Mouse (Mus musculus): ENCODE results near the gene Taf4.

Gene Taf4

GRCm38 (mm10) chr2:179867669-179868068 is 108.8 kb downstream of the Taf4 start:
- in situ Hi-C loops (cut with MboI, MseI): no loop called here

DNA sequence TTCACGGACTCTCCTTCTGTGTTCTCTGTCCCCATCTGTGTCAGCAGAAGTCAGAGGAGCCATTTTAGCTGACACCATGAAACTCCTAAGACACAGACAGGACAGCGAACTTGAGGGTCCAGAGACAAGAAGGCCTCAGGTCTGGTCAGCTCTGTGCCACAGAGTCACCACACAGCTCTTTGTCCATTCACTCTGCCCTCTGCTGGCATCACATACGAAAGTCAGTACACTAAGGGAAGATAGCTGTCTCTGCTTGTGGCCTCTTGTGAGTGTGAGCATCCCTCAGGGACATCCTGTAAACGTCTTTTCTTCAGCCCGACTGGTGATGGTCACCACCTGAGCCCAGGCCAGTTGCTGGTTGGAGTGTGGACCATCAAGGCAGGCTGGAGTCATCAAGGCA is 111.3 kb downstream of the Taf4 start:
- in situ Hi-C loops (cut with MboI, MseI): no loop called here

DNA sequence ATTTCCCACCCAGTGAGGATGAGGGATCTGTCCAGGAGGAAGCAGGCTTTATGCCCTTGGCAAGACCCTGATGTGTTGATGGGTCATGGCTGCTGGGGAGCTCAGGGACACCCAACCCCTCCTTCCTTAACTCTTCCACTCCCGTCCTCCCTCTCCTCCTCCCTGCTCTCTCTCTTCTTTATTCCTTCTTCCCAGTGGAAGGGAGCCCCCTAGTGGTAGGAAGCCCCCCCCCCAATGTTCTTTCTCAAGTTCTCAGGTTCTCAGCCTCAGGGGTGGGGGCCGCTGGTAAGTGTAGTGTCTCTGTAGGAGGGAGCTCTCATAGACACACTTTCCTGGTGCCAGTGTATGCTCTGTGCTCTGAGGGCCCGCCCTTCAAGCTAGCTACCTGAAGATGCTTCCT is 113.2 kb downstream of the Taf4 start:
- in situ Hi-C loops (cut with MboI, MseI): no loop called here

- in situ Hi-C loops (cut with MboI, MseI): no loop called here
Measured at GRCm38 (mm10) chr2:179862676-179863075, 113.8 kb downstream of the Taf4 start.

Data from T-helper 17 cell (primary cell).